Mouse (Mus musculus) layer of hippocampus, adult 2 months (tissue): ENCODE measurements around the gene 4922502D21Rik. TPM values are rescaled to one million over a fixed set of nuclear protein-coding genes. Genes with fewer than 3 reads are reported as not detected.

ENCODE experiments used
- DNase-seq, 2 experiments: peaks; one replicate each; pipeline ENCODE4 v3.0.0; 2022; ENCODE audit warnings: low spot score in 2 of 2
- H3K27ac ChIP-seq: fragments of 200-600 bp; 2 replicates; pipeline ENCODE4 v1.8.1; 2022
- H3K4me3 ChIP-seq: fragments of 200-600 bp; 2 replicates; pipeline ENCODE4 v1.8.1; 2022; ENCODE audit warnings: mild to moderate bottlenecking
- CTCF ChIP-seq: fragments of 200-600 bp; conservative IDR thresholded peaks from 2 replicates; pipeline ENCODE4 v1.8.1; 2022; ENCODE audit warnings: antibody characterized with exemption, mild to moderate bottlenecking, moderate library complexity
- total RNA-seq, 2 experiments: library from RNA; stranded (reverse); gene quantifications; 2 replicates each; pipeline ENCODE4 v1.2.3; 2021

Gene 4922502D21Rik
- total RNA-seq, 2 experiments from 2014 or later = not detected

GRCm38 (mm10) chr6:129337751-129338150, 6.2 kb upstream of the 4922502D21Rik start:
- H3K27ac ChIP-seq = no peak overlapping the region
- no peak for DNase-seq
- TF ChIP-seq CTCF = no peak
- no peak overlapping the region for H3K4me3 ChIP-seq

DNA sequence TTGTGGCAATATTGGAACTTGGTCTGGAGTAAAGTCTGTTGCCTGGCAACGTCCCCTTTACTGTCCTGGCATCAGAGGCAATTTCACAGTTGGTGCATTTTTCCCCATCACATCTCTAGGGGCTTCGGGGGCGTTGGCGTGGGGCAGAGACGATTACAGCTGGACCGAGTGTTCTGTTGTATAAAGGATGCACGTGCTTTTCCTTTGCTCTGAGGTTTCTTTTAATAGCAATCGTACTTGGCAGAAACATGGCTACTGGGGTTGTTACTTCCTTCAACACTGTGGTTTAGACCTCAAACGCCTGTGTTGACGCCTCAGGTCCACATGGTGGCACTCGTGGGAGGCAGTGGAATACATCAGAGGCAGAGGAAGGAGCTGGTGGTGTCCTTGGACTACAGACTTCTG, 2.1 kb upstream of the 4922502D21Rik start:
- DNase-seq = peak; percentile 30 to 44
- Histone ChIP-seq H3K4me3 (no peak overlapping the region), H3K27ac (0 out of 2 replicates have a peak overlapping the region, but pooled peaks have one; percentile 7)
- peak; percentile 73 for TF ChIP-seq CTCF

- no peak for DNase-seq
- no peak for TF ChIP-seq CTCF
- no peak overlapping the region for H3K4me3 ChIP-seq
- no peak overlapping the region for H3K27ac ChIP-seq
Measured at GRCm38 (mm10) chr6:129326568-129327150, 4.9 kb downstream of the 4922502D21Rik start.

DNA sequence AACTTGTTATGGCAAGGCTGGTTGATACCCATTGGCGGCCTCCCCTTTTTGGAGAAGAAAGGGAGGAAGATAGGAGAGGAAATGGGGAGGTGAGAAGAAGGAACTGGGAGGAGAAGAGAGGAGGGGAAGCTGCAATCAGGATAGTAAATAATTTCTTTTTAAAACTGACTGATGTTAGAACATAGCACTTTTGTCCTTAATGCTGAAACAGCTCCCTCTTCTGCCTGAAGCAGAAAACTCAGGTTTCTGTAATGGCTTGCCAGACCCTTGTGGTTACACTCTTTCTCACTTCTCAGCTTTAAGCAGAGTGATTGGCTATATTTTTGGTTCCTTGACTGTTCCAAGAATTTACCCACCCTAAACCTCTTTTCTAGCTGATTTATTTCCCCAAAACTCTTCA, 5.6 kb downstream of the 4922502D21Rik start:
- Histone ChIP-seq H3K4me3 (no peak overlapping the region), H3K27ac (no peak overlapping the region)
- TF ChIP-seq CTCF = peak; percentile 55
- DNase-seq = no peak

DNA sequence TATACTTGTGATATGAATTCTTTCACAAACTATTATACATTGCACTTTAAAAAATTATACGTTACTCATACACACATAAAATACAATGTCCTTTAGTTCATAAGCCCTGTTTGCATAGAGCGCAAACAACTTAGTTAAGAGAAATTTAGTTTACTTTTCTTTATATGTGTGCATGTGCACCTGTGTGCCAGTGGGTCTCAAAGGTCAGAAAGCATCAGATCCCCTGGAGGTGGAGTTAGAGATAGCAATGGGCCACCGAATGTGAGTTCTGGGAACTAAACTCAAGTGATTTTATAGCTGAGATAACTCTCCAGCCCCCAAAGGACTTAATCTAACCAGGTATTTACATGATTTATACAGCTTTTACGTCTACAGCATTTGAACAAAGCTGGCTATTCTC, 12.3 kb downstream of the 4922502D21Rik start:
- TF ChIP-seq CTCF = no peak
- DNase-seq = no peak
- Histone ChIP-seq H3K4me3 (no peak overlapping the region), H3K27ac (no peak overlapping the region)

GRCm38 (mm10) chr6:129318395-129318794, 13.2 kb downstream of the 4922502D21Rik start:
- Histone ChIP-seq H3K4me3 (no peak overlapping the region), H3K27ac (no peak overlapping the region)
- no peak for DNase-seq
- TF ChIP-seq CTCF = no peak

DNA sequence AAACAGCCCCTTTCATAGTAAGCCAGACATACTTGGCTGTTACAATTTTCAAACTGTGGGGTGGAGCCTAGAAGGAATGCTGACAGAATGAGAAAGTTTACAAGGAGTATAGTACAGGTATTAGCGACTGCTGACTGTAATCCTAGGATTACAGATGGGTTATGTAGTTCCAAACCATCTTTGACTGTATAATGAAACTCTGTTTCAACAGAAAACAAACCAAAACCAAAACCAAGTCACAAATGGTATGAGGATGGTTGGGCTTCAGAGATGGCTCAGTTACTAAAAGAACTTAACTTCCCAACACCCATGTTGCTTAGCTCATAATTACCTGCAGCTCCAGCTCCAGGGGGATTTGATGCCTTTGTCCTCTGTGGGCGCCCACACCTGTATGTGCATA, 15.1 kb downstream of the 4922502D21Rik start:
- Histone ChIP-seq H3K27ac (no peak overlapping the region), H3K4me3 (no peak overlapping the region)
- TF ChIP-seq CTCF = no peak
- no peak for DNase-seq

DNA sequence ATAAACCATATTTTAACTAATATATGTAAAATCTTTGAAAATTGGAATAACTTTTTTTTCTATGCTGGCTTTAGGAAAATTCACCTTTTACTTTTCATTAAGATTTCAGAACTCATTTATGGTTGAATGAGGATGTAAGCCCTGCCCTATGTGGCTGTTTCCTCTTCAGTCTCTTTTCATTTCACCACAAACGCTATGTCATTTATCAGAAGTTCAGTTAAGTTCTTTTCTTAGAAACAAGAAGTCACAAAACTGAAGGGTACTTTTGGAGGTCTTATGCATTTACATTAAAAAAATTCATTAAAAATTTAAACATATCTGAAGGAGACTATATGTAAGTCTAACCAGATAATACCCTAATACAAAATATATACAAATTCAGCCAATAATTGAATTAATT, 15.9 kb downstream of the 4922502D21Rik start:
- no peak for TF ChIP-seq CTCF
- DNase-seq = no peak
- Histone ChIP-seq H3K4me3 (no peak overlapping the region), H3K27ac (no peak overlapping the region)

DNA sequence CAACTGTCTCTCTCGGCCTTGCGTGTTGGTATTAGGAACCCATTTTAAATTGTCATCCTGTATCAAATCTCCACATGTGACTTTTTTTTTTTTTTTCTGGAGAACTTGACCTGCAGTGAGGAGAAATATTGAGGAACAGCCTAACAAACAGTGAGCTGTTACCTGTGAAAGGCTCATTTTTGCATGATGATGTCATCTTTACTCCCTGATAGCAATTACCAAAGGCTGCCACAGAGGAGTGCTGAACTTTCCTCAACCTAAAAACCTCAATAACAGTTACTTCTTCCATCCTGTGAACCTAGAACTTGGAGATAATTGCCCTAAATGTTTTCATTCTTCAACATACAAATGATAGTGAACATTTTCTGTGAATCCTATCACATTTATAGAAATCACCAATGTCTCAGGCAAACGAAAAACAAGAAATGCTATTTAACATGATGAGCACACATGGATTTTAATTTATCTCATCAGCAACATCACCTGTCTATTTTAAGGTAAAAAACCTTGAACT, 16.9 kb downstream of the 4922502D21Rik start:
- H3K4me3 ChIP-seq = no peak overlapping the region
- no peak overlapping the region for H3K27ac ChIP-seq
- no peak for TF ChIP-seq CTCF
- DNase-seq = no peak

DNA sequence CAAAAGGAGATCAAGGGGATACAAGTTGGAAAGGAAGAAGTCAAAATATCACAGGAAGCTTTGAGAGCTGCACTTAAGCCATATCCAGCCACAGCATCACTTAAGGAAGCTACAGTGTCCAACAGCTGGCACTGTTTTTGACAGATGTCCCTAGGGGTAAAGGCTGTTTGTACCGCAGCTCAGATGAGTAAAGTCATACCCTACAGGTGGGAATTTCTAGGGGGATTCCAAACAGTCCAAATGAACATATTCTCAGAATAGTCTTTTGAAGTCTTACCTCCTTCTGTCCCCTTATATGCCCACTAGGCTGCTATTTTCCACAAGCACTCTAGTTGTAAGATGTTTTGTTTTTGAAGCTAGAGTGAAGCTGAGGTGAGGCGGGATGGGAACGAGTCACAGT, 19.1 kb downstream of the 4922502D21Rik start:
- DNase-seq = no peak
- TF ChIP-seq CTCF = no peak

GRCm38 (mm10) chr6:129304180-129304579, 27.4 kb downstream of the 4922502D21Rik start:
- H3K27ac ChIP-seq = no peak overlapping the region
- TF ChIP-seq CTCF = no peak
- no peak overlapping the region for H3K4me3 ChIP-seq
- no peak for DNase-seq

More for the DNA sequence above, 19.1 kb downstream of the 4922502D21Rik start:
- Histone ChIP-seq H3K27ac (no peak overlapping the region), H3K4me3 (no peak overlapping the region)

DNA sequence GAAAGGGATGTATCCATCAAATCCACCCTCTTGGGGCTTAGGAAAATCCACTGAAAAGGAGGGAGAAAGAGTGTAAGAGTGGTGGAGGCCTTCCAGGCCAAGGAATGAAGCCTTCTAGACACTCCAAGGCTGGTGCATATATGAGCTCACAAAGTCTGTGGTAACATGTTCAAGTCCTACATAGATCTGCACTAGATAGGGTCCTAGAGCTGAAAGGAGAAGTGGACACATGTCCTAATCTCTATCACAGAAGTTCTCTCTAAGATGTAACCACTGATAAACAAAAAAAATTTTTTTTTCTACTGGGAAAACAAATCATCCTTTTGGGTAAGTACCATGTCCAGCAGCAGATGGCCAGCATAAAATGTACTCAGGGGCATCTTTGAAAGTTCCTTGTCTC, 42.9 kb downstream of the 4922502D21Rik start:
- Histone ChIP-seq H3K4me3 (no peak overlapping the region), H3K27ac (no peak overlapping the region)
- DNase-seq = no peak
- TF ChIP-seq CTCF = no peak

DNA sequence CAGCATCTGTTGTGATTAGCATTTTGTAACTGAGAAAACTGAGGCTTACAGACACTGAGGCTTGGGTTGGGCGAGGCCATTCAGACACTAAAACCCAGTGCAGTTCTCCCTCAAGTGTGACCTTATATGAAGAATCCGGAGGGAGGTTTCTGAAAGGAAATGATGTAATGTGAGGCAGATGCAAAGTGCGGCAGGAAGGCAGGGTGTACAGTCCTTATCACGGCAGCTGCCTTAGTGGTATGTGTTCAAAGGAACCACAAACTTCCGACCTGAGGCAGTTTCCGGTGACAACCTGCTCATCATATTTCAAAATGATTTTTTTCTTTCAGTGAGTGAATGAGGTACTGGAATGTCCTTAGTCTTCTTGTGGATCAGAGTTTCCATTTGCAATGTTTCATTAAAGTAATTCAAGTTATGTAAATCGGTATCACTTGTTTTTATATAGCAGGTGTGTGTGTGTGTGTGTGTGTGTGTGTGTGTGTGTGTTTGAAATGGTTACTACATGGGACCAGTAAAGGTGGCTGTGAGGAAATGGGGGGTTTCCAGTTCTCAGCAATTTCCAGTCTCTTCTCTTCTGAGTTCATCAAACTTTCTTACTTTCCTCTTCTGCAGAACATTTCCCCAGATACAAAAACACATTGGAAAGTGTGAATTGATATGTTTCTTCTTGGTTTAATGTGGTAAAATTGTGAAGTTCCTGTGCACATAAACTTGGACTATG, 47.1 kb downstream of the 4922502D21Rik start:
- no peak for TF ChIP-seq CTCF
- Histone ChIP-seq H3K4me3 (no peak overlapping the region), H3K27ac (no peak overlapping the region)
- DNase-seq = no peak

- DNase-seq = no peak
Measured at GRCm38 (mm10) chr6:129283271-129283670, 48.3 kb downstream of the 4922502D21Rik start.

More at GRCm38 (mm10) chr6:129283271-129283670, 48.3 kb downstream of the 4922502D21Rik start:
- Histone ChIP-seq H3K4me3 (no peak overlapping the region), H3K27ac (no peak overlapping the region)
- TF ChIP-seq CTCF = no peak
